Mouse (Mus musculus): ENCODE measurements around the gene Klhl35.

Klhl35 gene

GRCm38 (mm10) chr7:99465811-99466210 lies at the start of gene Klhl35:
Gene Klhl35 (plus strand): TSS chr7:99466004.
- DNase-seq (ENCODE audit: low spot score) = no peak

- DNase-seq (ENCODE audit: low spot score) = no peak
Observed at GRCm38 (mm10) chr7:99419311-99419710, 46.5 kb upstream of the Klhl35 start.

- DNase-seq (ENCODE audit: low spot score) = peak; percentile 70
Observed at GRCm38 (mm10) chr7:99421006-99421405, 44.8 kb upstream of the Klhl35 start.

GRCm38 (mm10) chr7:99424538-99425155 lies 41.2 kb upstream of the Klhl35 start:
- DNase-seq (ENCODE audit: low spot score) = peak; percentile 79

GRCm38 (mm10) chr7:99425706-99426105 lies 40.1 kb upstream of the Klhl35 start:
- no peak for DNase-seq (ENCODE audit: low spot score)

GRCm38 (mm10) chr7:99427031-99427430 lies 38.8 kb upstream of the Klhl35 start:
- DNase-seq (ENCODE audit: low spot score) = no peak

GRCm38 (mm10) chr7:99427987-99428386 lies 37.8 kb upstream of the Klhl35 start:
- no peak for DNase-seq (ENCODE audit: low spot score)

GRCm38 (mm10) chr7:99428836-99429235 lies 37.0 kb upstream of the Klhl35 start:
- no peak for DNase-seq (ENCODE audit: low spot score)

GRCm38 (mm10) chr7:99429786-99430185 lies 36.0 kb upstream of the Klhl35 start:
- no peak for DNase-seq (ENCODE audit: low spot score)

GRCm38 (mm10) chr7:99430246-99430645 lies 35.6 kb upstream of the Klhl35 start:
- DNase-seq (ENCODE audit: low spot score) = no peak

- DNase-seq (ENCODE audit: low spot score) = no peak
Observed at GRCm38 (mm10) chr7:99432248-99432647, 33.6 kb upstream of the Klhl35 start.

- no peak for DNase-seq (ENCODE audit: low spot score)
Observed at GRCm38 (mm10) chr7:99432863-99433262, 32.9 kb upstream of the Klhl35 start.

GRCm38 (mm10) chr7:99434672-99435250 lies 31.0 kb upstream of the Klhl35 start:
- DNase-seq (ENCODE audit: low spot score) = no peak

GRCm38 (mm10) chr7:99436530-99436929 lies 29.3 kb upstream of the Klhl35 start:
- peak; percentile 73 for DNase-seq (ENCODE audit: low spot score)

GRCm38 (mm10) chr7:99438881-99439280 lies 26.9 kb upstream of the Klhl35 start:
- DNase-seq (ENCODE audit: low spot score) = no peak

- DNase-seq (ENCODE audit: low spot score) = peak; percentile 83
Observed at GRCm38 (mm10) chr7:99441534-99442072, 24.2 kb upstream of the Klhl35 start.

- no peak for DNase-seq (ENCODE audit: low spot score)
Observed at GRCm38 (mm10) chr7:99443164-99443563, 22.6 kb upstream of the Klhl35 start.

GRCm38 (mm10) chr7:99444012-99444411 lies 21.8 kb upstream of the Klhl35 start:
- DNase-seq (ENCODE audit: low spot score) = no peak

- no peak for DNase-seq (ENCODE audit: low spot score)
Observed at GRCm38 (mm10) chr7:99445833-99446232, 20.0 kb upstream of the Klhl35 start.

- DNase-seq (ENCODE audit: low spot score) = no peak
Observed at GRCm38 (mm10) chr7:99447323-99447722, 18.5 kb upstream of the Klhl35 start.

GRCm38 (mm10) chr7:99448619-99449018 lies 17.2 kb upstream of the Klhl35 start:
- no peak for DNase-seq (ENCODE audit: low spot score)

GRCm38 (mm10) chr7:99449063-99449462 lies 16.7 kb upstream of the Klhl35 start:
- no peak for DNase-seq (ENCODE audit: low spot score)

GRCm38 (mm10) chr7:99449751-99450150 lies 16.1 kb upstream of the Klhl35 start:
- no peak for DNase-seq (ENCODE audit: low spot score)

GRCm38 (mm10) chr7:99450703-99451102 lies 15.1 kb upstream of the Klhl35 start:
- peak; percentile 57 for DNase-seq (ENCODE audit: low spot score)
